Mouse (Mus musculus) midbrain, embryonic 14.5 days (tissue): ENCODE results near the gene Ncam1. TPM values are rescaled to one million over a fixed set of nuclear protein-coding genes. Genes with fewer than 3 reads are reported as not detected.

Experiments
- ATAC-seq: fragments of 200-750 bp; cut with Nextera tagmentation; 2 replicates; pipeline ENCODE4 v1.8.0; 2017; ENCODE audit warnings: moderate number of reproducible peaks, moderate library complexity; ENCODE audit not compliant: low FRiP score, low TSS enrichment
- DNase-seq: peaks from one replicate; pipeline ENCODE4 v3.0.0-alpha.2; 2015
- H3K27ac ChIP-seq: fragments of 300-500 bp; sonication (generic); replicated peaks from 2 replicates; pipeline ENCODE4 v1.5.1; 2014; ENCODE audit warnings: mild to moderate bottlenecking, low read depth, low read length, moderate library complexity
- H3K27me3 ChIP-seq: fragments of 300-500 bp; sonication (generic); 2 replicates; pipeline ENCODE4 v1.6.1; 2014; ENCODE audit warnings: low read length, control low read depth, mixed read lengths; ENCODE audit not compliant: control insufficient read depth, insufficient read depth
- H3K36me3 ChIP-seq: fragments of 300-500 bp; sonication (generic); 2 replicates; pipeline ENCODE4 v1.6.1; 2014; ENCODE audit warnings: low read length, control low read depth; ENCODE audit not compliant: control insufficient read depth, insufficient read depth
- H3K4me1 ChIP-seq: fragments of 300-500 bp; sonication (generic); 2 replicates; pipeline ENCODE4 v1.6.1; 2014; ENCODE audit warnings: mild to moderate bottlenecking, antibody characterized with exemption, low read length, control low read depth; ENCODE audit not compliant: control insufficient read depth, insufficient read depth
- H3K4me2 ChIP-seq: fragments of 300-500 bp; sonication (generic); 2 replicates; pipeline ENCODE4 v1.6.1; 2014; ENCODE audit warnings: mild to moderate bottlenecking, low read length, moderate library complexity
- H3K4me3 ChIP-seq: fragments of 300-500 bp; sonication (generic); replicated peaks from 2 replicates; pipeline ENCODE4 v1.5.1; 2014; ENCODE audit warnings: low read depth, low read length
- H3K9ac ChIP-seq: fragments of 300-500 bp; sonication (generic); replicated peaks from 2 replicates; pipeline ENCODE4 v1.6.1; 2014; ENCODE audit warnings: mild to moderate bottlenecking, low read length, moderate library complexity
- H3K9me3 ChIP-seq: fragments of 300-500 bp; sonication (generic); 2 replicates; pipeline ENCODE4 v1.6.1; 2016; ENCODE audit warnings: low read length, control low read depth, mixed read lengths; ENCODE audit not compliant: control insufficient read depth
- WGBS: fragments of 180-500 bp; shearing (Covaris S2); extraction: QIAGEN DNeasy Blood & Tissue Kit; methylation state at CpG from one replicate; pipeline ENCODE4 v1.1.7; 2014; 5-methylcytosine and 5-hydroxymethylcytosine counted together
- polyA plus RNA-seq: library from polyadenylated mRNA; unstranded; fragments of >200 nt; fragmentation: Nextera tagmentation; extraction: Ambion mirVana; gene quantifications from 2 replicates; pipeline ENCODE4 v1.2.1, GENCODE M21; 2014

Gene Ncam1
- polyA plus RNA-seq, 1 experiment from 2014 or later = 389 TPM

GRCm38 (mm10) chr9:49534958-49535357, 263.8 kb downstream of the Ncam1 start:
- DNase-seq (peak; percentile 45), ATAC-seq (no peak)
- H3K4me2 ChIP-seq = no peak overlapping the region
- 48% methylated on average over 4 of the region's 4 CpGs for WGBS
- peaks cover 17% of the 10 kb centered on the region for H3K4me1 ChIP-seq
- peaks cover 49% of the 10 kb centered on the region for H3K36me3 ChIP-seq
- H3K9ac ChIP-seq = no peak overlapping the region
- peak overlapping the region; percentile 49; the same call in 1 of the 2 replicates for H3K27ac ChIP-seq
- no peaks in the 10 kb centered on the region for H3K27me3 ChIP-seq
- H3K4me3 ChIP-seq = no peak overlapping the region
- no peaks in the 10 kb centered on the region for H3K9me3 ChIP-seq

GRCm38 (mm10) chr9:49533912-49534491, 264.7 kb downstream of the Ncam1 start:
- DNase-seq (peak; percentile 51), ATAC-seq (peak; percentile 20; the same call in 1 of the 2 replicates)
- H3K9me3 ChIP-seq = no peaks in the 10 kb centered on the region
- no peak overlapping the region for H3K4me2 ChIP-seq
- peaks cover 17% of the 10 kb centered on the region for H3K4me1 ChIP-seq
- H3K4me3 ChIP-seq = no peak overlapping the region
- peak overlapping the region; percentile 3; the same call in 1 of the 2 replicates for H3K9ac ChIP-seq
- H3K27me3 ChIP-seq = no peaks in the 10 kb centered on the region
- peak overlapping the region; percentile 67 for H3K27ac ChIP-seq
- WGBS = 7% methylated on average over 8 of the region's 8 CpGs
- peaks cover 43% of the 10 kb centered on the region for H3K36me3 ChIP-seq

- Histone ChIP-seq H3K36me3 (peaks cover 43% of the 10 kb centered on the region), H3K9ac (no peak overlapping the region), H3K27ac (no peak overlapping the region), H3K27me3 (no peaks in the 10 kb centered on the region), H3K9me3 (no peaks in the 10 kb centered on the region), H3K4me3 (no peak overlapping the region), H3K4me1 (peaks cover 17% of the 10 kb centered on the region), H3K4me2 (no peak overlapping the region)
- WGBS = 75% methylated on average over 7 of the region's 7 CpGs
- DNase-seq (no peak), ATAC-seq (no peak)
Observed at GRCm38 (mm10) chr9:49533455-49533854, 265.3 kb downstream of the Ncam1 start.

- Histone ChIP-seq H3K4me1 (peaks cover 24% of the 10 kb centered on the region), H3K9ac (no peak overlapping the region), H3K27me3 (no peaks in the 10 kb centered on the region), H3K27ac (no peak overlapping the region), H3K4me3 (no peak overlapping the region), H3K4me2 (no peak overlapping the region), H3K9me3 (no peaks in the 10 kb centered on the region), H3K36me3 (peaks cover 44% of the 10 kb centered on the region)
- 86% methylated on average over 6 of the region's 6 CpGs for WGBS
- DNase-seq = no peak
- ATAC-seq = no peak
Observed at GRCm38 (mm10) chr9:49531833-49532232, 266.9 kb downstream of the Ncam1 start.

GRCm38 (mm10) chr9:49531257-49531656, 267.5 kb downstream of the Ncam1 start:
- no peak overlapping the region for H3K4me2 ChIP-seq
- H3K9me3 ChIP-seq = no peaks in the 10 kb centered on the region
- H3K27ac ChIP-seq = no peak overlapping the region
- no peak overlapping the region for H3K4me3 ChIP-seq
- H3K27me3 ChIP-seq = no peaks in the 10 kb centered on the region
- H3K4me1 ChIP-seq = peaks cover 24% of the 10 kb centered on the region
- 74% methylated on average over 7 of the region's 7 CpGs for WGBS
- no peak for ATAC-seq
- peaks cover 39% of the 10 kb centered on the region for H3K36me3 ChIP-seq
- no peak overlapping the region for H3K9ac ChIP-seq
- no peak for DNase-seq

- ATAC-seq = no peak
- no peak for DNase-seq
- no peak overlapping the region for H3K4me3 ChIP-seq
- peaks cover 24% of the 10 kb centered on the region for H3K4me1 ChIP-seq
- no peak overlapping the region for H3K4me2 ChIP-seq
- H3K27ac ChIP-seq = no peak overlapping the region
- no peaks in the 10 kb centered on the region for H3K27me3 ChIP-seq
- no peak overlapping the region for H3K9ac ChIP-seq
- H3K9me3 ChIP-seq = no peaks in the 10 kb centered on the region
- 71% methylated on average over 4 of the region's 4 CpGs for WGBS
- peaks cover 34% of the 10 kb centered on the region for H3K36me3 ChIP-seq
Observed at GRCm38 (mm10) chr9:49530739-49531138, 268.0 kb downstream of the Ncam1 start.

- DNase-seq (no peak), ATAC-seq (no peak)
- Histone ChIP-seq H3K4me1 (peaks cover 17% of the 10 kb centered on the region), H3K4me3 (no peak overlapping the region), H3K36me3 (peaks cover 33% of the 10 kb centered on the region), H3K9ac (no peak overlapping the region), H3K4me2 (no peak overlapping the region), H3K27ac (no peak overlapping the region), H3K9me3 (no peaks in the 10 kb centered on the region), H3K27me3 (no peaks in the 10 kb centered on the region)
- 74% methylated on average over 8 of the region's 8 CpGs for WGBS
Observed at GRCm38 (mm10) chr9:49529366-49529959, 269.3 kb downstream of the Ncam1 start.

- DNase-seq (peak; percentile 78), ATAC-seq (no peak)
- no peak overlapping the region for H3K4me3 ChIP-seq
- H3K4me1 ChIP-seq = peaks cover 12% of the 10 kb centered on the region
- H3K36me3 ChIP-seq = peaks cover 34% of the 10 kb centered on the region
- H3K9ac ChIP-seq = no peak overlapping the region
- H3K27me3 ChIP-seq = no peaks in the 10 kb centered on the region
- 58% methylated on average over 10 of the region's 10 CpGs for WGBS
- H3K9me3 ChIP-seq = no peaks in the 10 kb centered on the region
- no peak overlapping the region for H3K27ac ChIP-seq
- H3K4me2 ChIP-seq = no peak overlapping the region
Observed at GRCm38 (mm10) chr9:49528943-49529342, 269.8 kb downstream of the Ncam1 start.

GRCm38 (mm10) chr9:49528026-49528425, 270.7 kb downstream of the Ncam1 start:
- DNase-seq = peak; percentile 53
- H3K36me3 ChIP-seq = peaks cover 42% of the 10 kb centered on the region
- H3K4me1 ChIP-seq = peaks cover 7% of the 10 kb centered on the region; the same call in 1 of the 2 replicates
- ATAC-seq = no peak
- H3K9me3 ChIP-seq = no peaks in the 10 kb centered on the region
- H3K27ac ChIP-seq = no peak overlapping the region
- H3K9ac ChIP-seq = no peak overlapping the region
- no peak overlapping the region for H3K4me2 ChIP-seq
- no peaks in the 10 kb centered on the region for H3K27me3 ChIP-seq
- WGBS = 28% methylated on average over 5 of the region's 5 CpGs
- no peak overlapping the region for H3K4me3 ChIP-seq
